Mouse (Mus musculus) neutrophil, adult 5-6 weeks (primary cell): ENCODE measurements around the gene Elavl4. TPM values are rescaled to one million over a fixed set of nuclear protein-coding genes. Genes with fewer than 3 reads are reported as not detected.

Experiments used
- ATAC-seq: fragments of 151-379, 151-347 bp; 2 replicates; pipeline ENCODE4 v1.8.0; 2017; ENCODE audit warnings: mild to moderate bottlenecking, moderate TSS enrichment; ENCODE audit not compliant: insufficient number of reproducible peaks, poor library complexity, low FRiP score, severe bottlenecking; ENCODE audit errors: extremely low read depth
- total RNA-seq: library from RNA; stranded (forward); fragments of 200-1000 nt; gene quantifications from 2 replicates; pipeline ENCODE4 v1.2.3, GENCODE M21; 2017

Gene Elavl4
- not detected in 2 replicates for total RNA-seq

GRCm38 (mm10) chr4:110351178-110352000 is at the start of gene Elavl4:
TSS of gene Elavl4 (minus strand) at chr4:110351909.
- ATAC-seq = no peak

GRCm38 (mm10) chr4:110397618-110398045 is 45.9 kb upstream of the Elavl4 start, which contains the start of gene Agbl4:
TSS of gene Agbl4 (plus strand) at chr4:110397661.
- no peak for ATAC-seq

- ATAC-seq = no peak
Measured at GRCm38 (mm10) chr4:110396221-110396620, 44.5 kb upstream of the Elavl4 start.

- ATAC-seq = no peak
Measured at GRCm38 (mm10) chr4:110360568-110360967, 8.9 kb upstream of the Elavl4 start.

GRCm38 (mm10) chr4:110352001-110352369 is 276 bp upstream of the Elavl4 start:
- ATAC-seq = no peak

- ATAC-seq = no peak
Measured at GRCm38 (mm10) chr4:110350856-110351177, 892 bp downstream of the Elavl4 start.

- ATAC-seq = no peak
Measured at GRCm38 (mm10) chr4:110323912-110324311, 27.8 kb downstream of the Elavl4 start.

- no peak for ATAC-seq
Measured at GRCm38 (mm10) chr4:110312126-110312525, 39.6 kb downstream of the Elavl4 start.

GRCm38 (mm10) chr4:110306972-110307371 is 44.7 kb downstream of the Elavl4 start:
- no peak for ATAC-seq

- no peak for ATAC-seq
Measured at GRCm38 (mm10) chr4:110306559-110306958, 45.1 kb downstream of the Elavl4 start.

- no peak for ATAC-seq
Measured at GRCm38 (mm10) chr4:110295793-110296192, 55.9 kb downstream of the Elavl4 start.

GRCm38 (mm10) chr4:110293238-110293637 is 58.5 kb downstream of the Elavl4 start:
- ATAC-seq = no peak

GRCm38 (mm10) chr4:110292471-110292870 is 59.2 kb downstream of the Elavl4 start:
- ATAC-seq = no peak

GRCm38 (mm10) chr4:110290544-110291095 is 61.1 kb downstream of the Elavl4 start:
- no peak for ATAC-seq

GRCm38 (mm10) chr4:110290056-110290455 is 61.7 kb downstream of the Elavl4 start:
- no peak for ATAC-seq

- ATAC-seq = no peak
Measured at GRCm38 (mm10) chr4:110287412-110288067, 64.2 kb downstream of the Elavl4 start.

GRCm38 (mm10) chr4:110286841-110287240 is 64.9 kb downstream of the Elavl4 start:
- no peak for ATAC-seq

GRCm38 (mm10) chr4:110286371-110286781 is 65.3 kb downstream of the Elavl4 start:
- no peak for ATAC-seq

- ATAC-seq = no peak
Measured at GRCm38 (mm10) chr4:110285346-110286330, 66.1 kb downstream of the Elavl4 start.
